Mouse (Mus musculus): ENCODE results near the gene Gm20388.

Gene Gm20388

GRCm38 (mm10) chr8:121174721-121175539 is 1264.3 kb downstream of the Gm20388 start:
- no peak for DNase-seq (ENCODE audit: low read depth, low spot score)

- DNase-seq (ENCODE audit: low read depth, low spot score): no peak
Observed at GRCm38 (mm10) chr8:121175540-121176090, 1265.0 kb downstream of the Gm20388 start.

GRCm38 (mm10) chr8:121176291-121176690 is 1265.7 kb downstream of the Gm20388 start:
- peak; percentile 23 for DNase-seq (ENCODE audit: low read depth, low spot score)

- no peak for DNase-seq (ENCODE audit: low read depth, low spot score)
Observed at GRCm38 (mm10) chr8:121180474-121181284, 1270.0 kb downstream of the Gm20388 start.

GRCm38 (mm10) chr8:121181285-121181884 is 1270.7 kb downstream of the Gm20388 start:
- DNase-seq (ENCODE audit: low read depth, low spot score): no peak

GRCm38 (mm10) chr8:121187491-121188364 is 1277.1 kb downstream of the Gm20388 start:
- no peak for DNase-seq (ENCODE audit: low read depth, low spot score)

GRCm38 (mm10) chr8:121188994-121189393 is 1278.4 kb downstream of the Gm20388 start:
- DNase-seq (ENCODE audit: low read depth, low spot score): no peak

GRCm38 (mm10) chr8:121192451-121192850 is 1281.8 kb downstream of the Gm20388 start:
- no peak for DNase-seq (ENCODE audit: low read depth, low spot score)

GRCm38 (mm10) chr8:121195970-121196369 is 1285.3 kb downstream of the Gm20388 start:
- DNase-seq (ENCODE audit: low read depth, low spot score): no peak

GRCm38 (mm10) chr8:121196726-121197668 is 1286.4 kb downstream of the Gm20388 start:
- no peak for DNase-seq (ENCODE audit: low read depth, low spot score)

- DNase-seq (ENCODE audit: low read depth, low spot score): no peak
Observed at GRCm38 (mm10) chr8:121200069-121200468, 1289.4 kb downstream of the Gm20388 start.

GRCm38 (mm10) chr8:121200979-121201378 is 1290.3 kb downstream of the Gm20388 start:
- DNase-seq (ENCODE audit: low read depth, low spot score): no peak

- no peak for DNase-seq (ENCODE audit: low read depth, low spot score)
Observed at GRCm38 (mm10) chr8:121201651-121202050, 1291.0 kb downstream of the Gm20388 start.

- DNase-seq (ENCODE audit: low read depth, low spot score): no peak
Observed at GRCm38 (mm10) chr8:121203612-121204376, 1293.2 kb downstream of the Gm20388 start.

GRCm38 (mm10) chr8:121207171-121207570 is 1296.5 kb downstream of the Gm20388 start:
- no peak for DNase-seq (ENCODE audit: low read depth, low spot score)

GRCm38 (mm10) chr8:121210627-121211026 is 1300.0 kb downstream of the Gm20388 start:
- no peak for DNase-seq (ENCODE audit: low read depth, low spot score)

GRCm38 (mm10) chr8:121213236-121213635 is 1302.6 kb downstream of the Gm20388 start:
- peak; percentile 90 for DNase-seq (ENCODE audit: low read depth, low spot score)

GRCm38 (mm10) chr8:121213651-121214050 is 1303.0 kb downstream of the Gm20388 start:
- DNase-seq (ENCODE audit: low read depth, low spot score): no peak

GRCm38 (mm10) chr8:121214975-121215374 is 1304.3 kb downstream of the Gm20388 start:
- peak; percentile 92 for DNase-seq (ENCODE audit: low read depth, low spot score)

Data from ES-CJ7 (cell line).